Mouse (Mus musculus): Measurements from ENCODE around the gene Cyth2.

Cyth2 gene

DNA sequence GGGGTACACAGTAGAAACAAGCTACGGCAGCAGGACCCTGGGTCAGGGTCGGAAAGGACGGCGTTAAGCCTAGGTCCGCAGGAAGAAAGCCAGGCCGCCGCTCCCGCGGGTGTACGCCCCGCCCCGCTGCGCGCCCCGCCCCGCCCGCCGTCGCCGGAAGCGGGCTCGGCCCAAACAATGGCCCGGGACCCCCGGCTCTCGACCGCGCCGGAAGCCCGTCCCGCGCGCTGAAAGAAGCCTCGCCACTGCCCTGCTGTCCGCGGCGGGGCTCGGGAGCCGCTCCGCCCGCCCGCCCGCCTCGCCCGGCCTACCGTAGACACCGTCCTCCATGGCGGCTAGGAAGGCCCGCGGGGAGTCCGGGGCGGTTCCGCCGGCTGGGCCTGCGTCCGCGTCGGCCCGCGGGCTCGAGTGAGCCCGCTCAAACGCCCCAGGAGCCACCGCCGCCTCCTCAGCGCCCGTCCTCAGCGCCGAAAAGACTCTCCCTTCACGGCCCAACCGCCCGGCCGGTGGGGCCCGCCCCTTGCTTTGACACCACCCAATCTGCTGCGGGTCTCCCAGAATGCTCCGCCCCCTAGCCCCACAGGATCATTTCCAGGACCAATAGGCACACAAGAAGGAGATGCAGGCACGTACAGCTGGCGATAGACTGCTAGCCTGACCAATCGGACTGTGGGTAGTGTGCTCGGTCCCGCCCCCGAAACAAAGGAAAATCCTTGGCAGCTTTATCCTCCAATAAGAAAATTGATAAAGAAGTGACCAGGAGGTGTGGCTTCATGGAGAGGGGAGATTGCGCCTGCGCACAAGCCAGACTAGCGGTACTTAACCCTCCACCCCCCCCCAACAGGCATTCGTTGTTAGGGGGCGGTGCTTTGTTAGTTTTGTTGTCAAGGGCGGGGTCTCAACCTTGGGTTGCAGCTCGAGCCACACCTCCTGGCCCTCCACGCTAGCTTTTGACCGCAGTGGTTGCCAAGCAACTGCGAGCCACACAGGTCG lies at the start of gene Cyth2:
TSS of gene Cyth2 (minus strand) at position 795 of the 993 bp plus-strand sequence.
- peak; percentile 100 for DNase-seq (ENCODE audit: low spot score)

DNA sequence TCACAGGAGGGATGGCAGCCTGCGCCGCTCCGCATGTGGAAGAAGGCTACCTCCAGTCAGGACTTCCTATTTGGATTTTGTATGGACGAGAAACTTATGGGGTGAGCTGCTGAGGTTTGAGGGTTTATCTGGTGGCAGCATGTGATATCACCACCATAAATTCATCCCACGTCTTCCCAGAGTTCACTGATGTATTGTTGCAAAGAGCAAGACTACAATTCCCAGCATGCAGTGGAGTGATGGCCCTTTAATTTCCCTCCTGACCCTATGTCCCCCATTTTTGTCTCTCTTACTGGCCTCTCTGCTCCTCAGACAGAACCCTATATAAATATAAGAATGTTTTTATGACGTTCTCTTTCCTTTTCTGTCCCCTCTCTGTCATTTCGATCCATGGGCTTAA lies 48.4 kb upstream of the Cyth2 start:
- no peak for DNase-seq (ENCODE audit: low spot score)

DNA sequence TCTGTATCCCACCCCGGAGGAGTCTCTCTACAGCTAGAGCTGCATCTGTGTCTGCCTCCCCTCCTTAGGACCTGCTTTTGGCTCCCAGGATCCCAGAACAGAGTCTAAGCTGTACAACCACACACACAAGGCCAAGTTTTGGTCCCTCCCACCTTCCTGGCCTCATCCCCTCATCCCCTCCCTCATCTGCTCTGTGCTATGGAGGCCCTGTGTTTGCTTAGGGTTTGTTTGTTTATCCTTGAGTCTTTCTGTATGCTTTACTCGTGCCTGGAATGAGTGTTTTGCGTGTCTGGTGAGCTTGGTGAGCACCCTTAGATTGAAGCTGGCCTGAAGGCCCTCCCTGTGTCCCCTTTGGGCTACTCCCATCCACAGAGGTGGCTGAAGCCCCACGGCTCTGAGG lies 44.6 kb upstream of the Cyth2 start:
- no peak for DNase-seq (ENCODE audit: low spot score)

DNA sequence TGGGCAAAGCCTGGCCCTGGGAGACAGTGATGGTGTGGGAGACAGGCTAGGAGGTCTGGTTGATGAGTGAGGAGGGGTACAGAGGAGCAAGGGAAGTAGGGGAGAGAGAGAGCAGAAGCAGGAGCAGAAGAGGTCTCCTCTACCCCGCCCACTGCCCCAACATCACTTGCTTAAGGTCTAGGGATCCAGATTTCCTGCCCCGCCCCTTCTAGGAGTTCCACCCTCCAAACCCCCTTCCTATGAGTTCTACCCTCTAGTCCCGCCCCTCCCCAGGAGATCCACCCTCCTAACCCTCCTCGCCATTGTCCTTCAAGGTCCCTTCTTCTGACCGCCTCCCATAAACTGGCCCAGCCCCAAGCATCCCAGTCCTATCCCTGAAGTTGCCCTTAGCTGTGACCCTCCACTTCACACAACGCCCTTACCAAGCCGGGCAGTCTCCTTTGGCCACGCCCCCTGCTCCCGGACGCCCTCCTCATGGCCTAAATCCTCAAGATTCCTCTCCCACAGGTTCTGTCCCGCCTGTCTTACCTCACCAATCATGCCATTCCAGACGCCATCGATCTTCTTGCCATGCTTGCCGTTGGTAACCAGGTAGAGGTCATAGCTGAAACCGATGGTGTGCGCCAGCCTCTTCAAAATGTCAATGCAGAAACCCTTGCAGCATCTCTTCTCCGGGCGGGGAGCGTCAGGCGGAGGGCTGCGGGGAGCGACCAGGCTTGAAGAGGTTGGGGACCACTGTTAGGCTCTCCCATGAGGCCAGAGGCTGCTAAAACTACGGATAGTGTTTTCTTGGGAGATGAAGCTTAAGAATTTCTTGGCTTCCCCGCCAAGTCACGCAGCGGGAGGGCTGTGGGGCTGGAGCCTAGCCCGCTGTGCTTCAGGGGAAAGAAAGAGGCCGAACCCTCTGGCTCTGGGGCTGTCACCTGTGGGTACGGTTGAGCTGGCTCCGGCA lies 42.8 kb upstream of the Cyth2 start:
- DNase-seq (ENCODE audit: low spot score): peak; percentile 59

DNA sequence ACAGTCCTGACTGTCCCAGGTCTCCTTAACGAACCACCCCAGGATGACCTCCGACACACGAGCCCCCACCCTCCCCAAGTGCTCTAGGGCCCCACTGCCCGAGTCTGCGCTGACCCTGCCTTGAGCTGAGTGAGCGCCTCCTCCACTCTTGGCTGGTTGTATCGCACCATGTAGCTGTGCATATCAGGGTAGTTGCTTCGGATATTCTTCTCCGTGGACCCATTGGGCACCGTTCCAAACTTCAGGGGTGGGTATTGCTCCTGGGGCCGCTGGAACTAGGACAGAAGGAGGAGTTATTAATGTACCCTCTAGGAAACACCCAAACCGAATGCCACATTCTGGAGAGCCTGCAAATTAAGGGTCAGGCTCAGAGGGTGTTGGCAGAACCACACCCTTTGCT lies 38.7 kb upstream of the Cyth2 start:
- no peak for DNase-seq (ENCODE audit: low spot score)

DNA sequence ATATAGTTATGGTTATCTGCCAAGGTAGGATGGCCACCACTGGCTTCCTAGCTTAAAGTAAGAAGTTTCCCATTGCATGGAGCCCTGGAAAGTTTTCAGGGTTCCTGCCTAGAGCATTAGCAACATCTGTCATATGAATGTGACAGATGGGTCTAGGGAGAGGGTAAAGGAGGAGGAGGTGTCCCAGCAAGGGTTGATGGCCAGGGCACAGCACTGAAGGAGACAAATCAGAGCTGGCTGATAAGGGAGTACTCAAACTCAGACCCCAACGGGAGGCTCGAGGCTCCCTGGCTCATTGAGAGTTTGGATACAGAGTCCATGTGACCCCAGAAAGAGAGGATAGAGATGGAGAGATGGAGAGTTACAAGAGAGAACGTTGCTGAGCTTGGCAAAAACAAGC lies 36.3 kb upstream of the Cyth2 start:
- no peak for DNase-seq (ENCODE audit: low spot score)

DNA sequence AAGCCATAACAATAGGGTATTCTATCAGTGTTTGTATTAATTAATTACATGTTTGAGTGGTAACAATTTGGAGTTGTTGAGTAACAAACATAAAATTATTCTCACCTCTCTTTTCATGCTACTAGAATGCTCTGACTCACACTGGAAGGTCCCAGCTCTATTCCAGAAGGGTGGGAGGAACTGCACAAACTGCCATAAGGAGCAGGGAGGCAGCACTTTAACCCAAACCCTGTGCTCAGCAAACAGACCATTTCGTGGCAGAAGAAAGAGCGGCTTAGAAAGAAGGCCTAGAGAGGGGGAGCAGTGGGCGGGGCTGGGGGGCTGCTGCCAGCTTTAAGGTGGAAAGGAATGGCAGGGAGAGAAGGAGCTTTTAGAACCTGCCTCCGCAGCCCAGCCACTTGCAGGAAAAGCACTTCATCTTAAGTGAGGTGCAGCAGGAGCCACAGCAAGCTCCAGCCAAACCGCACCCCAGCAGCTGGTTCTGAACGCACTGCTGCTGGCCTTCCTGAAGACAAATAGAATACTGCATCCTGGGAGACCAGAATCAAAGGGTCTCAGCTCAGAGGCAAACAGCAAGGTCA lies 34.2 kb upstream of the Cyth2 start:
- DNase-seq (ENCODE audit: low spot score): no peak

DNA sequence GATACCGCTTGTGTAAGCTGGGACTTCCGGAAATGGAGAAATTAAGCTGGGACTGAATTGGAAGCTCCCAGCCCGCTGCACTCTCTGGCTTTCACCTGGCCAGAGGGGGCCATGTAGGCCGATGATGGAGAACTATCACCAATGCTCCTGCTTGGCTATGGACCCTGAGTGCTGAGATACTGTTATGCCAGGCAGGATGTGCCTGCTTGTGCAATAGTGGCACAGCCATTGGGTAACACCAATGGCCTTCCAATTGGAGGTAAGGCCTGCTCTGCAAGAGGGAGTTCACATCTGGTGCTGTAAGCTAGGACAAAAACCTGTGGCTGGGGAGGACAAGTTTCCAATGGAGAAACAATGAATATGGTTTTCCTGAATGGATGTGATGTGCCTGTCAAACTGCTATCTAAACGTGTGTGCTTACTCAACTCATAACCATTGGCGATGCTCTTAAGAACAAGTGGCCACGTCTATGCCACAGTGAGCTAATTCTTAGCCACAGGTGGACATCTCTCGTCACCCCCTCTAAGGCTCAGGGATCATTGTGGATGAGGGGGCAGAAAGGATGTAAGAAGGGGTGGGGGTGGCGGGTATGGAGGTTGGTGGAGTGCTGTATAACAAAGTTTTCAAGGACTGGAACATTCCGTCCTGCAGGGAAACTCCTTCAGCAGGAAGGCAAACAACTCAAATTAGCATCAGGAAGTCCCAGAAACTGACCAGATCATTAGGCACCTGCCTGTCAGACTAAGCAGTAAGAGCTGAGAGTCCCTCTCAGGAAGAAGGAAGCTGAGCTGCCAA lies 28.8 kb upstream of the Cyth2 start:
- no peak for DNase-seq (ENCODE audit: low spot score)

DNA sequence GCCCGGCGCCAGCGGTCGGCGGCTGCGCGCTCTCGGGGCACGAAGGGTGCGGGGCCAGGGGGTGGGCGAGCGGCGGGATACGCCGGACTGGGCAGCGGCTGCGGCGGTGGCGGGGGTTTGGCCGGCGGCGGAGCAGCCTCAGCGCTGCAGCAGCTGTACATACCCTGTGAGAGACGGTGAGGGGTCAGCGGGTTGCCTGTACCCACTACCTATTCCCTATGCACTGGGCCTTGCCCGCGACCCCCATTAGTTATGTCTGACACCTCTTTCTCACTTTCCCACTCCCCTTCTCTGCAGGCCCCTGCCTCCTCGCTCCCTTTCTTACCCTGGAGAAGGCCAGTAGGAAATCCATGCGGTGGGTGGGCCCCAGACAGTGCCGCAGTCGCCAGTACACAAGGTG lies 19.5 kb upstream of the Cyth2 start:
- DNase-seq (ENCODE audit: low spot score): no peak

DNA sequence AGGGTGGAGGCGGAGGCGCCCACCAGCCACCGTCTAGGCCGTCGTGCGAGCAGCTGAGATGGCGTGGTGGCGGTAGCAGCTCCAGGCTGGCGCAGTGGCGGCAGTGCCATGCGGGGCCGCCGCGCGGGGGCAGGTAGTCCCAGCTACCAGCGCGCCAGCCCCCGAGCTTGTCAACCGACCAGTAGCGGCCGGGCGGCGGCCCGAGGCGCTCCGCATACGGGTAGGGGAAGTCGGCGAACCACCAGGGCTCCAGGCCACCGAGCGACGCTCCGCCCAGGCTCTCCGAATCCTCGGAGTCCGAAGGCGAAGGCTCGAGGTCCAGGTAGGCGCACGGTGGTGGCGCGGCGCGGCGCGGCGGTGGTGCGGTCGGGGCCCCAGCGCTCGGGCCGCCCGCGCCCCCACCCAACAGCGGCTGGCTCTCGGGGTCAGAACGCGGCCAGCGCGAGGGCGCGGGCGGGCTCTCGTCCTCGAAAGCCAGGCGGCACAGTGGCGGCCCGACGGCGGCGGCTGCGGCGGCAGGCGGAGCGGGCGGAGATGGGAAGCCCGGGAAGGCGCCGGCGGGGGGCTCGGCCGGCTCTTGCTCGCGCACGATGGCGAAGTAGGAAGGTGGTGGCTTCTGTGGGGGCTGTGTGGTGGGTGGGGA lies 18.9 kb upstream of the Cyth2 start:
- DNase-seq (ENCODE audit: low spot score): no peak

DNA sequence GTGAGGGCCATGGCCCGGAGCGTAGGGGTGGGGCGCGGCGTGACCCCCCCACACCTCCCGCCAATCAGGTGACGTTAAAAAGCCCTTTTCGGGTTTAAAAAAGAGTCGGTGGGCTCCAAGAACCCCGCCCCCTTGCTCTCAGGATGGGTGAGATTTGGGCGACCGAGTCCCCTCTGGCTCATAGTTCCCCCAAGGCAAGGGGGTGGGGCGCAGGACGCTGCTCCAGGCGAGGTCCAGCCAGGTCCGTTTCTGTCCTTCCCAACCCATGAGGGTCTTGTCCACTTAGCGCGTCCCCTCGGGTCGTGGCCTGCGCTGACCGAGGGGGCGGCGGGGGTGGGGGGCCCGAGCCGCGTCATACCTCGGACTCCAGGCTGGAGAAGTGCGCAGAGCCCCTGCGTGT lies 18.0 kb upstream of the Cyth2 start:
- no peak for DNase-seq (ENCODE audit: low spot score)

DNA sequence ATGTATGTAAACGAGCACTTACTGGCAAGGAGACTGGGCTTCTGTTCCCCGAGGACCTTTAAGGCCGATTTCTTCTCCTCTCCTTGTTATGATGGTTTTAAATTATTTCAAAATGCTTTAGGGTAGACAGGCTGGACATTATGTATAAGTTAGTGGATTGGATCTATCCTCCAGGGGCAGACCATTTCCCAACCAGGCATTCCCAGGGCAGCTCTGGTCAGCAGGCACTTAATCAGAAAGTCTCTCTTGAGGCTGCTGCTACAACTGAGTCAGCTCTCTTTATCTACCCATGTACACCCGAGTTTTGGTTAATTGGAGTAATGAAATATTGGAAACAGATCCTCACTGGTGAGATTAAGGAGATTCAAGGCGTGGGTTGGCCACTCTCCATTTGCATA lies 16.7 kb upstream of the Cyth2 start:
- DNase-seq (ENCODE audit: low spot score): no peak

DNA sequence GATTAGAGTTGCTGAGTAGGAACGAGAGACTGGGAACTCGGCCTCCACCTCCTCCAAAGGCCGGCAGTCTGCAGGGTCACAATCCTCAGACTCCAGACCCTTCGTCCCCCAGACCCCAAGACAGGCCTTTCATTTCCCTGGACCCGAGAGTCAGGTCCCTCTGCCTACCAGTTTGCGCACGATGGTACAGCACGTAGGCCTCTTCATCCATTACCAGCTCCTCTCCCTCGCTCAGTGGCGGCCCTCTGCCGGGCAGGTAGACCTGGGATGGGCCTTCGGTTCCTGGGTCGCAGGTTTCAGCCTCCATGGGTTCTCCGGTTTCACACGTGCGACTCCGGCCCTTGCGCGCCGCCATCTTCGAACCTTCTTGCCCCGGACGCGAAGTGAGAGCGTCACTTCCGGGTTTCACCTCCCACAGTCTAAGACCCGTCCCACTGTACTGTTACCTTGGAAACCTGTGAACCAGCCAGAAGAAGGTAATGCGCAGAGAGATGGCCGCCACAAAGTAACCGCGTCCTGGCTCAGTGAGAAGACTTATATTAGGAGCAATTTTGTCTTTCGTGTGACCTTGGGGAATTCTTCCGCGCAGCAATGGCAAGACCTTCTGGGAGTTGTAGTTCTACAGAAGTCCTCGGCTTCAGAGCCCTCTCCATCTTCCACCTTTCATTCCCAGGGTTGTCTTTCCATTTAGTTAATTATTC lies 16.2 kb upstream of the Cyth2 start, which contains the start of gene Grwd1:
TSS of gene Grwd1 (minus strand) at position 518 of the 701 bp plus-strand sequence.
- DNase-seq (ENCODE audit: low spot score): peak; percentile 92

DNA sequence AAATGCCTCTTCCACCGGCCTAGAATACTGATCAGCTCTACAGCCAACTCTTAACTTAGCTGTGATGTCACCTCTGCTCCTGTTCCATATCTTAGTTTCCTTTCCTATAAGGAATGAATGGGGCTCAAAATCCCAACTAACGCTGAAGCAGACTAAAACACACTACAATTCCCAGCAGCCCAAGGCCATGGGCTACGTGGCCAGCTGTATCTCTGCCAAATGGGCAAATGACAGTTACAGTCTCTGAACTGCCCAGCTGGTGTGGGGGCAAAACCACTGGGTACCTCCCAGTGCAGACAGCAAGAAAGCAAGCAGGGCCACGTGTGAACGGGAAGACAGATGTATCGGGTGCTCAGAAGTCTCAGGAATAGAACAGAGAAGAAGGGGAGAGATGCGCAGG lies 12.2 kb upstream of the Cyth2 start:
- no peak for DNase-seq (ENCODE audit: low spot score)

DNA sequence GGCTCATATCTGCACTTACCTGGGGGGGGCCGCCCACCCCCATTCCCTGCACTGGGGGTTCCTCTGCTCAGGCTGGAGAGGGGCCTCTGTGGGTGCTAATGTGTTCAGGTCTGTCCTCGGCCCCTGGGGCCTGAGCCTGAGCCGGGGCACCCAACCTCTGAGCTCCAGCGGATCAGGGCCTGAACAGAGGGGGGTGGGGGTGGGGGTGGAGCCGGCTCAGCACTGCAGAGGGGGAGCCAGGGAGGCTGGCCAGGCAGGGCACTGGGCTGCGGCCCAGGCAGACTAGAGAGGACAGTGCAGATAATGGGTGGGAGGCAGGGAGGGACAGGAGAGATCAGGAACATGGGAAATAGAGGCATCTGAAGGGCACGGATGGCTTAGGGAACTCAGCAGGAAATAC lies 10.2 kb upstream of the Cyth2 start, which contains the start of gene Kcnj14:
TSS of gene Kcnj14 (minus strand) at position 185 of the 400 bp plus-strand sequence.
- DNase-seq (ENCODE audit: low spot score): no peak

DNA sequence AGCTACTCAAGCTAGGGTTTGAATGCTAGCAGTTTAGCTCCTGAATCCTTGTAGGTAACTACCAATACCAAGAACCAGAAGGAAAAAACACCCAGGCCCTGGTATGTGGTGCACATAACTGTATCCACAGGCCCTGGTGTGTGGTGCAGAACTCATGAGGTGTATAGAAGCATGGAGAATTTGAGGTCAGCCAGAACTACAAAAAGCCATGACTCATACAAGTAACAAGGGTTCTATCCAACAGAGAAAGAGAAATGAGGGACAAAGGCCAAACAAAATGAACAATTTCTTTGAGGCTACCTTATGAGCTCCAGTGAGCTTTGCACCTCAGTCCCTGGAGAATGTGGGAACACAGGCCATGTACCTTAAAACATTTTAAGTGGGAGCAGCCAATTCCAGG lies 6.5 kb upstream of the Cyth2 start:
- DNase-seq (ENCODE audit: low spot score): no peak

DNA sequence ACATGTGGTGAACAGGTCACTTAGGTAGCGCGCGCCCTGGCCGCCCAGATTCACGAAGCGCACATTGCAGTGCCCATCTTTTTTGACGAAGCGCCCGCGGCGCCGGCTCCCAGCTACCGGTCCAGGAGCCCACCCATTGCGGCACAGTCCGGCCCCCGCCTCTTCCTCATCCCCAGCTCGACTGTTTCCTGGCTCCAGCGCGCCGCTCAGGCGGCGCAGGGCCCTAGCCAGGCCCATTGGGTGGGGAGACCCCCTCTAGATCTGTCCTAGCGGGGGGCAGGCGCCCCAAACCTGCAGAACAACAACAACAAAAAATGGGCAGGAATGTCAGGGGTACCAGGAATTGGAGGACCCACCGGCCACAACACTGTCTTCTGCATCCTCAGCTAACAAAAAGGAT lies 5.5 kb upstream of the Cyth2 start:
- no peak for DNase-seq (ENCODE audit: low spot score)

DNA sequence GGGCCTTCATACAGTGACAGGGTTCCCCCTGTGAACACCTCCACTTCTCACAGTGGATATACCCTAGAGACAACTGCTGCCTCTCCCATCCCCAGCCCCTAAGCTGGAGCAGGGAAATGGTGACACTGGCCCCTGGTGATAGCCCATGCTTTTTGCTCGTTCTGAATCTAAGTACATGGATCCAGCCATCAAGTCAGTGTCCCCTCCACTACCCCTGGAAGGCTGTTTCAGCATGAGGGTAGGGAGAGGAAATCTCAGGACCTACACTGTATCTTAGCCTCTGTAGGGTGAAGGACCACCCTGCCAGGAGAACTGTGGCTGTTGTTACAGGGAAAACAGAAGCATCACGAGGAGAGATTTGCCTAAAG lies 1.6 kb upstream of the Cyth2 start:
- no peak for DNase-seq (ENCODE audit: low spot score)

DNA sequence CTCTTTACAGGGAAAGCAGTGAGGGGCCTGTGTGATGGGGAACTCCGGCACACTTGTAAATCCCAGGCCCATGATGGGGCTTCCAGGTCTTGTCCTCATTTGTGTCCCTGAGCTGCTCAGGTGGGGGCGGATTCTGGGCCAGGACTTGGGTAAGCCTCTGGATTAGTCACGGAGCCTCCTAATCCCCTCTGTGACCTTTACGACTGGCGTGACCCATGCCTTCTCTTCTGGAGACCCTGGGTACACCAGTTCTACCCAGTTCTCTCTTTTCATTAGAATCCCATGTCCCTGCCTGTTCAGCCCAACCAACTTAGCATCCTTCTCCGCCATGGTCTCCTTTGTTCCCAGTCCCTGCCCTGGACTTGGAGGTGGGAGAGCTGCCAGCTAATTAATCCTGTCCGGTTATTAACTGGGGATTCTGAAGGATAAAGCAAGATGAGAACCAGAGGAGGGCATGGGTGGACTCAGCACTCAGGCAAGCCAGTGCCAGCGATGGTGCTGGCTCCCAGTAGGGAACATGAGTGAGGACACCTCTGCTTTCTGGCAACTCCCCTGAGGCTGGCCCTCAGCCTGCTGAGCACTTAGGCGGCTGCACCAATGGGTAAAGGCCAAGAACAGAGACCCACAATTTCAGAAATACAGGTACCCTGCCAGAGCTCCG lies 1.1 kb upstream of the Cyth2 start:
- no peak for DNase-seq (ENCODE audit: low spot score)

DNA sequence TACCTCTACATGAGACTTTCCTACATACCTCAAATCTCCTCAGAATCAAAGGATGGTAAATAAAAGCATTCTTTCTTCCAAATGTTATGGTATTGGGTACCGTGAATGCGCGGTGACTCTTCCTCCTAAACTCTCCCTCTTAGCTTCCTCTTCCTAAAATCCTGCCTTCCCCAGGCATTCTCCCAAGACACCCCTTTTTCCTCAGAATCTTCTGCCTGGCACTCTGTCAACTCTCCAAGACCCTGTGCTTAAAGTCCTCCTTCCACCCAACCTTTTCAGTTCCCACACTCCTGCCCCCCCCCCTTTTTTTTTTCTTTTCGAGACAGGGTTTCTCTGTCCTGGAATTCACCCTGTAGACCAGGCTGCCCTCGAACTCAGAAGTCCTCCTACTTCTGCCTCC lies 460 bp upstream of the Cyth2 start:
- DNase-seq (ENCODE audit: low spot score): no peak

Data from testis, postnatal 14 days (tissue).